10 mouse cellular contexts compared by ENCODE assay signal in the genomic region with DNA sequence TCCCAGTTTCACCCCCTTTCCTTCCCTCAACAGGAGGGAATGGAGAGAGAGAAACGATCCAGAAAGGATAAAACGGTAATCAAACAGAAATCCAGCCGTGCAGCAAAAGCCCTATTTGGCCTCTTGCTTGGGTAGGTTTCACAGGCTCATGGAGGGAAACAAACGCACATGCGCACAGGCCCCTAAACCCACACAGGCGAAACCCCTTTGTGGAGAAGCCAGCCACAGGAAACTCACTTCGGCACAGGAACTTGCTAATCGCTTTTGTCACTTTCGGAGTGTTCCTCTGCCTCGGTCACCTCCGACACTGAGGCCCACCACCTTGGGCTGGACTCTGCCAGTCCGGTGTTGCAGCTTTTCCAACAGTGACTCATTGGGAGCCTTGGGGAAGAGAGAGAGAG. TPM values are rescaled to one million over a fixed set of nuclear protein-coding genes. Genes with fewer than 3 reads are reported as not detected.
DNase-seq lines count a peak whose midpoint lies in the region; ATAC-seq and TF ChIP-seq lines count a peak whose summit lies in the region.
"Had no signal": no experiment of that assay in that cellular context is flagged by ENCODE, and none has a peak within 500 bp of the region (broad histone marks: within the 10 kb centered on the region; RNA-seq: fewer than 3 reads in every experiment).

No protein-coding gene starts in this region.

- intact Hi-C loops in left cerebral cortex, postnatal 10 days (cut with DNase I) = no loop called here
- intact Hi-C loops in left cerebral cortex, postnatal 4 days (cut with DNase I) = no loop called here
- intact Hi-C loops in gastrocnemius, postnatal 14 days (cut with DNase I; ENCODE audit: low total_unique reads) = no loop called here

- ATAC-seq in liver, embryonic 16.5 days (ENCODE audit: low read depth) = no peak
- no peak for ATAC-seq in forebrain, embryonic 15.5 days (replicated peaks)
- ATAC-seq in hindbrain, postnatal 0 days = no peak
- no peak for ATAC-seq in forebrain, embryonic 14.5 days

- peak overlapping the region; percentile 37 for H3K4me2 ChIP-seq in liver, embryonic 16.5 days (ENCODE audit: low read depth, low read length)
- no peak overlapping the region for H3K4me2 ChIP-seq in forebrain, embryonic 15.5 days (replicated peaks)
- no peak overlapping the region for H3K4me2 ChIP-seq in hindbrain, postnatal 0 days (ENCODE audit: low read depth, low read length)
- H3K4me2 ChIP-seq in forebrain, embryonic 14.5 days (ENCODE audit: low read length) = no peak overlapping the region
- H3K4me2 ChIP-seq: hindbrain, embryonic 15.5 days had no signal

- peak overlapping the region; percentile 45 for H3K4me3 ChIP-seq in liver, embryonic 16.5 days (ENCODE audit: low read depth, low read length)
- no peak overlapping the region for H3K4me3 ChIP-seq in forebrain, embryonic 15.5 days
- no peak overlapping the region for H3K4me3 ChIP-seq in hindbrain, postnatal 0 days (ENCODE audit: low read length)
- no peak overlapping the region for H3K4me3 ChIP-seq in forebrain, embryonic 14.5 days (ENCODE audit: low read depth, low read length)
- H3K4me3 ChIP-seq: hindbrain, embryonic 15.5 days; myocyte had no signal

- no peaks in the 10 kb centered on the region for H3K4me1 ChIP-seq in liver, embryonic 16.5 days (ENCODE audit: control insufficient read depth, low read depth, low read length)
- H3K4me1 ChIP-seq in forebrain, embryonic 15.5 days = no peaks in the 10 kb centered on the region
- H3K4me1 ChIP-seq in hindbrain, postnatal 0 days (ENCODE audit: insufficient read depth, low read length) = no peaks in the 10 kb centered on the region
- H3K4me1 ChIP-seq in forebrain, embryonic 14.5 days (ENCODE audit: control insufficient read depth, insufficient read depth, low read length) = no peaks in the 10 kb centered on the region
- H3K4me1 ChIP-seq: hindbrain, embryonic 15.5 days had no signal

- peak; percentile 6 to 38 for DNase-seq in left cerebral cortex, postnatal 10 days (ENCODE audit: extremely low spot score in 1 of 2, low spot score in 2 of 2)
- no peak for DNase-seq in left cerebral cortex, postnatal 4 days
- DNase-seq in gastrocnemius, postnatal 14 days = peak; percentile 20
- peak; percentile 67 to 69 for DNase-seq in spleen, postnatal 14 days (ENCODE audit: low spot score in 2 of 2)
- no peak for DNase-seq in hindbrain, postnatal 0 days (ENCODE audit: low spot score)
- no peak for DNase-seq in forebrain, embryonic 14.5 days (ENCODE audit: low spot score)

- no peak overlapping the region for H3K27ac ChIP-seq in liver, embryonic 16.5 days (ENCODE audit: low read length)
- no peak overlapping the region for H3K27ac ChIP-seq in forebrain, embryonic 15.5 days (replicated peaks)
- no peak overlapping the region for H3K27ac ChIP-seq in hindbrain, postnatal 0 days
- H3K27ac ChIP-seq in forebrain, embryonic 14.5 days (ENCODE audit: low read depth, low read length) = no peak overlapping the region
- H3K27ac ChIP-seq: hindbrain, embryonic 15.5 days had no signal

- H3K27me3 ChIP-seq in liver, embryonic 16.5 days (ENCODE audit: control insufficient read depth, insufficient read depth, low read depth, low read length) = no peaks in the 10 kb centered on the region
- H3K27me3 ChIP-seq in forebrain, embryonic 15.5 days = no peaks in the 10 kb centered on the region
- H3K27me3 ChIP-seq in hindbrain, postnatal 0 days (ENCODE audit: insufficient read depth, low read length) = no peaks in the 10 kb centered on the region
- no peaks in the 10 kb centered on the region for H3K27me3 ChIP-seq in forebrain, embryonic 14.5 days (replicated peaks; ENCODE audit: control insufficient read depth, insufficient read depth, low read length)
- H3K27me3 ChIP-seq: hindbrain, embryonic 15.5 days had no signal

- TF ChIP-seq CTCF in hindbrain, postnatal 0 days (IDR thresholded peaks at IDR 0.05; ENCODE audit: low read depth) = no peak

- no peaks in the 10 kb centered on the region for H3K36me3 ChIP-seq in liver, embryonic 16.5 days (ENCODE audit: control insufficient read depth, insufficient read depth)
- H3K36me3 ChIP-seq in forebrain, embryonic 15.5 days = no peaks in the 10 kb centered on the region
- H3K36me3 ChIP-seq in hindbrain, postnatal 0 days (ENCODE audit: insufficient read depth, low read length) = no peaks in the 10 kb centered on the region
- no peaks in the 10 kb centered on the region for H3K36me3 ChIP-seq in forebrain, embryonic 14.5 days (ENCODE audit: control insufficient read depth, insufficient read depth, low read length)
- H3K36me3 ChIP-seq: hindbrain, embryonic 15.5 days had no signal

- WGBS in liver, embryonic 16.5 days (ENCODE audit: insufficient replicate concordance) = 13% methylated on average over 12 of the region's 12 CpGs
- 86% methylated on average over 12 of the region's 12 CpGs for WGBS in forebrain, embryonic 15.5 days
- 78% methylated on average over 12 of the region's 12 CpGs for WGBS in hindbrain, postnatal 0 days
- WGBS in forebrain, embryonic 14.5 days = 84% methylated on average over 12 of the region's 12 CpGs

- H3K9ac ChIP-seq in liver, embryonic 16.5 days (ENCODE audit: low read depth, low read length) = no peak overlapping the region
- H3K9ac ChIP-seq in forebrain, embryonic 15.5 days (replicated peaks) = no peak overlapping the region
- H3K9ac ChIP-seq in hindbrain, postnatal 0 days (replicated peaks; ENCODE audit: low read length) = no peak overlapping the region
- no peak overlapping the region for H3K9ac ChIP-seq in forebrain, embryonic 14.5 days (ENCODE audit: low read length)
- H3K9ac ChIP-seq: hindbrain, embryonic 15.5 days had no signal

- H3K9me3 ChIP-seq in liver, embryonic 16.5 days (replicated peaks; ENCODE audit: control insufficient read depth, low read length) = no peaks in the 10 kb centered on the region
- H3K9me3 ChIP-seq in forebrain, embryonic 15.5 days = no peaks in the 10 kb centered on the region
- no peaks in the 10 kb centered on the region for H3K9me3 ChIP-seq in hindbrain, postnatal 0 days (ENCODE audit: low read length)
- H3K9me3 ChIP-seq in forebrain, embryonic 14.5 days (replicated peaks; ENCODE audit: control insufficient read depth, low read length) = no peaks in the 10 kb centered on the region
- H3K9me3 ChIP-seq: hindbrain, embryonic 15.5 days had no signal

RNA-seq across cellular contexts. Expression of gene Rhoh, which starts 2.3 kb away (rescaled TPM):
- under 1 TPM; 0.79 to 0.91 TPM for total RNA-seq in left cerebral cortex, postnatal 10 days (2021)
- under 1 TPM; 0.30 to 0.42 TPM for total RNA-seq in left cerebral cortex, postnatal 4 days (2021)
- 1 to 10 TPM in 1 of 2 experiments, under 1 TPM in 1; 0.29 to 1.0 TPM for total RNA-seq in gastrocnemius, postnatal 14 days (2021)
- 1.8 and 2.2 TPM in 2 replicates for polyA plus RNA-seq in liver, embryonic 16.5 days (2015; fragmentation: Nextera tagmentation; extraction: Ambion mirVana)
- polyA plus RNA-seq in forebrain, embryonic 15.5 days (2015; fragmentation: Nextera tagmentation; extraction: Ambion mirVana) = 0.36 and 0.38 TPM in 2 replicates
- 0.22 and 0.42 TPM in 2 replicates for total RNA-seq in hindbrain, postnatal 0 days (2014; rRNA removed)
- polyA plus RNA-seq in hindbrain, postnatal 0 days (2015; fragmentation: Nextera tagmentation; extraction: Ambion mirVana) = 0.39 and 0.45 TPM in 2 replicates
- polyA plus RNA-seq in forebrain, embryonic 14.5 days (2014; fragmentation: Nextera tagmentation; extraction: Ambion mirVana) = 0.25 and 0.29 TPM in 2 replicates

Comparison
In these comparisons a context has a peak if more than half of its experiments do, and no peak if none do; other contexts are left out.
1. DNase-seq: peak in left cerebral cortex, postnatal 10 days (2 of 2), gastrocnemius, postnatal 14 days (single experiment) and spleen, postnatal 14 days (2 of 2); none in left cerebral cortex, postnatal 4 days (single experiment), hindbrain, postnatal 0 days (single experiment) and forebrain, embryonic 14.5 days (single experiment).